Mouse (Mus musculus) intestine, postnatal 0 days (tissue): ENCODE data around the gene Cd55b. TPM values are rescaled to one million over a fixed set of nuclear protein-coding genes. Genes with fewer than 3 reads are reported as not detected.
"Not testable (repeated sequence)": the region's sequence is repeated elsewhere in the genome, so short reads cannot be mapped to it uniquely, and the experiment has no call there.

Experiments used
- ATAC-seq: fragments of 200-750 bp; cut with Nextera tagmentation; 2 replicates; pipeline ENCODE4 v1.8.0; 2017; ENCODE audit warnings: mild to moderate bottlenecking, moderate TSS enrichment, moderate library complexity
- H3K27ac ChIP-seq: fragments of 300-500 bp; sonication (generic); 2 replicates; pipeline ENCODE4 v1.5.1; 2014; ENCODE audit warnings: mild to moderate bottlenecking, low read depth, low read length, moderate library complexity
- H3K27me3 ChIP-seq: fragments of 300-500 bp; sonication (generic); replicated peaks from 2 replicates; pipeline ENCODE4 v1.6.1; 2014; ENCODE audit warnings: low read length, mixed read lengths; ENCODE audit not compliant: control insufficient read depth, insufficient read depth
- H3K36me3 ChIP-seq: fragments of 300-500 bp; sonication (generic); 2 replicates; pipeline ENCODE4 v1.6.1; 2014; ENCODE audit warnings: mild to moderate bottlenecking, moderate library complexity; ENCODE audit not compliant: control insufficient read depth, insufficient read depth
- H3K4me1 ChIP-seq: fragments of 300-500 bp; sonication (generic); replicated peaks from 2 replicates; pipeline ENCODE4 v1.6.1; 2014; ENCODE audit warnings: antibody characterized with exemption, low read length, mixed read lengths; ENCODE audit not compliant: control insufficient read depth, insufficient read depth
- H3K4me2 ChIP-seq: fragments of 300-500 bp; sonication (generic); replicated peaks from 2 replicates; pipeline ENCODE4 v1.6.1; 2014; ENCODE audit warnings: low read depth, mild to moderate bottlenecking, moderate library complexity
- H3K4me3 ChIP-seq: fragments of 300-500 bp; sonication (generic); 2 replicates; pipeline ENCODE4 v1.5.1; 2014; ENCODE audit warnings: low read depth, low read length
- H3K9ac ChIP-seq: fragments of 300-500 bp; sonication (generic); 2 replicates; pipeline ENCODE4 v1.6.1; 2014; ENCODE audit warnings: mild to moderate bottlenecking, low read depth, low read length
- H3K9me3 ChIP-seq: fragments of 300-500 bp; sonication (generic); 2 replicates; pipeline ENCODE4 v1.6.1; 2016; ENCODE audit warnings: mixed run types; ENCODE audit not compliant: control insufficient read depth
- CTCF ChIP-seq: sonication (generic); IDR thresholded peaks from 2 replicates; pipeline ENCODE4 v1.5.1; 2016; ENCODE audit warnings: low read depth, mild to moderate bottlenecking, control low read depth, antibody characterized with exemption, moderate library complexity
- WGBS: fragments of 180-500 bp; shearing (Covaris S2); extraction: QIAGEN DNeasy Blood & Tissue Kit; methylation state at CpG from one replicate; pipeline ENCODE4 v1.1.7; 2014; 5-methylcytosine and 5-hydroxymethylcytosine counted together
- polyA plus RNA-seq: library from polyadenylated mRNA; unstranded; fragments of >200 nt; fragmentation: Nextera tagmentation; extraction: Ambion mirVana; gene quantifications from 2 replicates; pipeline ENCODE4 v1.2.1, GENCODE M21; 2015

The Cd55b gene
- polyA plus RNA-seq, 1 experiment from 2014 or later = 0.14 TPM

GRCm38 (mm10) chr1:130455111-130455510, 32.3 kb upstream of the Cd55b start:
- Histone ChIP-seq H3K36me3 (no peaks in the 10 kb centered on the region), H3K4me2 (no peak overlapping the region), H3K4me3 (no peak overlapping the region), H3K9ac (no peak overlapping the region), H3K27me3 (no peaks in the 10 kb centered on the region), H3K27ac (no peak overlapping the region), H3K4me1 (no peaks in the 10 kb centered on the region), H3K9me3 (no peaks in the 10 kb centered on the region)
- no peak for ATAC-seq
- WGBS = 88% methylated on average over 2 of the region's 2 CpGs
- TF ChIP-seq CTCF = no peak

GRCm38 (mm10) chr1:130442930-130443329, 20.1 kb upstream of the Cd55b start:
- H3K27me3 ChIP-seq, ATAC-seq, H3K9ac ChIP-seq, H3K4me3 ChIP-seq, H3K4me1 ChIP-seq, H3K9me3 ChIP-seq, H3K4me2 ChIP-seq, H3K27ac ChIP-seq, H3K36me3 ChIP-seq: not testable (repeated sequence)
- WGBS = 26% methylated on average over 1 of the region's 1 CpGs

GRCm38 (mm10) chr1:130430920-130431319, 8.1 kb upstream of the Cd55b start:
- no peak overlapping the region for H3K4me2 ChIP-seq
- no peaks in the 10 kb centered on the region for H3K9me3 ChIP-seq
- no peaks in the 10 kb centered on the region for H3K36me3 ChIP-seq
- no peak overlapping the region for H3K9ac ChIP-seq
- no peaks in the 10 kb centered on the region for H3K4me1 ChIP-seq
- no peak overlapping the region for H3K27ac ChIP-seq
- H3K27me3 ChIP-seq = no peaks in the 10 kb centered on the region
- ATAC-seq = no peak
- WGBS = 74% methylated on average over 4 of the region's 4 CpGs
- no peak overlapping the region for H3K4me3 ChIP-seq
- TF ChIP-seq CTCF = no peak

- not testable (repeated sequence) for ATAC-seq, H3K27me3 ChIP-seq, H3K27ac ChIP-seq, H3K9ac ChIP-seq, H3K36me3 ChIP-seq, H3K9me3 ChIP-seq, H3K4me2 ChIP-seq, H3K4me3 ChIP-seq, H3K4me1 ChIP-seq
Measured at GRCm38 (mm10) chr1:130428667-130429066, 5.9 kb upstream of the Cd55b start.

GRCm38 (mm10) chr1:130427175-130427853, 4.5 kb upstream of the Cd55b start:
- not testable (repeated sequence) for H3K4me3 ChIP-seq, H3K4me1 ChIP-seq, H3K4me2 ChIP-seq, H3K36me3 ChIP-seq, H3K9me3 ChIP-seq, H3K27ac ChIP-seq, H3K27me3 ChIP-seq, H3K9ac ChIP-seq
- peak; percentile 47; the same call in 1 of the 2 replicates for ATAC-seq
- 9% methylated on average over 3 of the region's 3 CpGs for WGBS

- H3K4me3 ChIP-seq, ATAC-seq, H3K4me1 ChIP-seq, H3K36me3 ChIP-seq, H3K27ac ChIP-seq, H3K9ac ChIP-seq, H3K27me3 ChIP-seq, H3K4me2 ChIP-seq, H3K9me3 ChIP-seq: not testable (repeated sequence)
- no CpG with 5 or more reads among the region's 6 CpGs for WGBS
Measured at GRCm38 (mm10) chr1:130422033-130422432, 776 bp downstream of the Cd55b start.

GRCm38 (mm10) chr1:130397109-130397508, 25.7 kb downstream of the Cd55b start:
- not testable (repeated sequence) for H3K4me2 ChIP-seq, H3K9me3 ChIP-seq, H3K27ac ChIP-seq, H3K36me3 ChIP-seq, H3K4me3 ChIP-seq, H3K9ac ChIP-seq, H3K27me3 ChIP-seq, H3K4me1 ChIP-seq, ATAC-seq
- peak; percentile 20; the same call in 1 of the 2 replicates for TF ChIP-seq CTCF

GRCm38 (mm10) chr1:130387282-130387681, 35.5 kb downstream of the Cd55b start:
- H3K4me3 ChIP-seq, H3K27ac ChIP-seq, H3K27me3 ChIP-seq, ATAC-seq, H3K36me3 ChIP-seq, H3K4me1 ChIP-seq, H3K4me2 ChIP-seq, H3K9ac ChIP-seq, H3K9me3 ChIP-seq: not testable (repeated sequence)
